Mouse (Mus musculus) embryonic facial prominence, embryonic 15.5 days (tissue): ENCODE measurements around the gene Rab3d. TPM values are rescaled to one million over a fixed set of nuclear protein-coding genes. Genes with fewer than 3 reads are reported as not detected.

ENCODE experiments used
- ATAC-seq: fragments of 200-750 bp; cut with Nextera tagmentation; 2 replicates; pipeline ENCODE4 v1.8.0; 2017; ENCODE audit warnings: low read depth, moderate TSS enrichment; ENCODE audit not compliant: insufficient number of reproducible peaks, low FRiP score, low TSS enrichment
- H3K27ac ChIP-seq: fragments of 300-500 bp; sonication (generic); replicated peaks from 2 replicates; pipeline ENCODE4 v1.5.1; 2015; ENCODE audit warnings: mild to moderate bottlenecking, inconsistent platforms
- H3K27me3 ChIP-seq: fragments of 300-500 bp; sonication (generic); 2 replicates; pipeline ENCODE4 v1.6.1; 2015; ENCODE audit warnings: inconsistent platforms
- H3K36me3 ChIP-seq: fragments of 300-500 bp; sonication (generic); 2 replicates; pipeline ENCODE4 v1.6.1; 2015; ENCODE audit warnings: mild to moderate bottlenecking, inconsistent platforms
- H3K4me1 ChIP-seq: fragments of 300-500 bp; sonication (generic); 2 replicates; pipeline ENCODE4 v1.6.1; 2015; ENCODE audit warnings: inconsistent platforms
- H3K4me2 ChIP-seq: fragments of 300-500 bp; sonication (generic); replicated peaks from 2 replicates; pipeline ENCODE4 v1.6.1; 2015; ENCODE audit warnings: mild to moderate bottlenecking, inconsistent platforms
- H3K4me3 ChIP-seq: fragments of 300-500 bp; sonication (generic); replicated peaks from 2 replicates; pipeline ENCODE4 v1.5.1; 2015; ENCODE audit warnings: mild to moderate bottlenecking, inconsistent platforms
- H3K9ac ChIP-seq: fragments of 300-500 bp; sonication (generic); 2 replicates; pipeline ENCODE4 v1.6.1; 2015; ENCODE audit warnings: inconsistent platforms
- H3K9me3 ChIP-seq: fragments of 300-500 bp; sonication (generic); replicated peaks from 2 replicates; pipeline ENCODE4 v1.6.1; 2016; ENCODE audit warnings: inconsistent platforms
- WGBS: fragments of 180-500 bp; shearing (Covaris S2); methylation state at CpG from one replicate; pipeline ENCODE4 v1.1.7; 2015; 5-methylcytosine and 5-hydroxymethylcytosine counted together
- polyA plus RNA-seq: library from polyadenylated mRNA; unstranded; fragments of >200 nt; fragmentation: Nextera tagmentation; extraction: Ambion mirVana; gene quantifications from 2 replicates; pipeline ENCODE4 v1.2.1, GENCODE M21; 2015

Gene Rab3d
- polyA plus RNA-seq, 1 experiment from 2014 or later, result 43.4 TPM

GRCm38 (mm10) chr9:21938234-21938855, 20.4 kb upstream of the Rab3d start:
- no peak overlapping the region for H3K4me2 ChIP-seq
- H3K9me3 ChIP-seq, result no peaks in the 10 kb centered on the region
- H3K27ac ChIP-seq, result no peak overlapping the region
- no peak overlapping the region for H3K9ac ChIP-seq
- peaks cover under 1% of the 10 kb centered on the region; the same call in 1 of the 2 replicates for H3K27me3 ChIP-seq
- 82% methylated on average over 4 of the region's 4 CpGs for WGBS
- no peak for ATAC-seq
- H3K36me3 ChIP-seq, result 0 out of 2 replicates have a peak, but pooled peaks cover 2% of the 10 kb centered on the region
- peaks cover 16% of the 10 kb centered on the region for H3K4me1 ChIP-seq
- no peak overlapping the region for H3K4me3 ChIP-seq

- peak overlapping the region; percentile 88 for H3K4me2 ChIP-seq
- no peaks in the 10 kb centered on the region for H3K27me3 ChIP-seq
- peaks cover 16% of the 10 kb centered on the region for H3K4me1 ChIP-seq
- no peaks in the 10 kb centered on the region for H3K9me3 ChIP-seq
- H3K27ac ChIP-seq, result no peak overlapping the region
- WGBS, result 70% methylated on average over 4 of the region's 4 CpGs
- ATAC-seq, result no peak
- peak overlapping the region; percentile 67 for H3K4me3 ChIP-seq
- no peak overlapping the region for H3K9ac ChIP-seq
- 0 out of 2 replicates have a peak, but pooled peaks cover 2% of the 10 kb centered on the region for H3K36me3 ChIP-seq
These were observed 19.8 kb upstream of the Rab3d start for GRCm38 (mm10) chr9:21937711-21938175.

- peak within 1 kb of the TSS; percentile 48; the same call in 1 of the 2 replicates for H3K27ac ChIP-seq
- H3K4me3 ChIP-seq, result peak within 1 kb of the TSS; percentile 67
- ATAC-seq, result peak; percentile 95
These were observed 18.9 kb upstream of the Rab3d start, which contains the start of gene Plppr2 for GRCm38 (mm10) chr9:21936692-21937570. Gene Plppr2 (plus strand): TSS chr9:21937033.

GRCm38 (mm10) chr9:21935466-21936131, 17.6 kb upstream of the Rab3d start:
- Histone ChIP-seq H3K4me2 (no peak overlapping the region), H3K27ac (no peak overlapping the region), H3K4me3 (no peak overlapping the region), H3K9ac (no peak overlapping the region), H3K4me1 (peaks cover 16% of the 10 kb centered on the region), H3K36me3 (0 out of 2 replicates have a peak, but pooled peaks cover under 1% of the 10 kb centered on the region), H3K9me3 (no peaks in the 10 kb centered on the region), H3K27me3 (no peaks in the 10 kb centered on the region)
- no peak for ATAC-seq
- WGBS, result 89% methylated on average over 7 of the region's 7 CpGs

More at GRCm38 (mm10) chr9:21936692-21937570, 18.9 kb upstream of the Rab3d start, which contains the start of gene Plppr2:
- peak within 1 kb of the TSS; percentile 88 for H3K4me2 ChIP-seq
- peaks cover 16% of the 10 kb centered on the region for H3K4me1 ChIP-seq
- peak within 1 kb of the TSS; percentile 53 for H3K9ac ChIP-seq
- 3% methylated on average over 43 of the region's 43 CpGs for WGBS
- no peaks in the 10 kb centered on the region for H3K27me3 ChIP-seq
- H3K36me3 ChIP-seq, result 0 out of 2 replicates have a peak, but pooled peaks cover 2% of the 10 kb centered on the region
- H3K9me3 ChIP-seq, result no peaks in the 10 kb centered on the region

GRCm38 (mm10) chr9:21934021-21934420, 16.0 kb upstream of the Rab3d start:
- Histone ChIP-seq H3K9ac (no peak overlapping the region), H3K4me1 (peaks cover 16% of the 10 kb centered on the region), H3K27ac (no peak overlapping the region), H3K4me3 (no peak overlapping the region), H3K9me3 (no peaks in the 10 kb centered on the region), H3K36me3 (no peaks in the 10 kb centered on the region), H3K27me3 (no peaks in the 10 kb centered on the region), H3K4me2 (no peak overlapping the region)
- ATAC-seq, result no peak
- 87% methylated on average over 12 of the region's 12 CpGs for WGBS

GRCm38 (mm10) chr9:21932445-21933137, 14.6 kb upstream of the Rab3d start:
- no peaks in the 10 kb centered on the region for H3K36me3 ChIP-seq
- peaks cover 11% of the 10 kb centered on the region; the same call in 1 of the 2 replicates for H3K4me1 ChIP-seq
- WGBS, result 51% methylated on average over 12 of the region's 12 CpGs
- H3K27ac ChIP-seq, result no peak overlapping the region
- no peak for ATAC-seq
- H3K4me3 ChIP-seq, result no peak overlapping the region
- H3K4me2 ChIP-seq, result no peak overlapping the region
- H3K27me3 ChIP-seq, result no peaks in the 10 kb centered on the region
- H3K9ac ChIP-seq, result no peak overlapping the region
- no peaks in the 10 kb centered on the region for H3K9me3 ChIP-seq

- 49% methylated on average over 2 of the region's 2 CpGs for WGBS
- H3K9ac ChIP-seq, result no peak overlapping the region
These were observed 14.0 kb upstream of the Rab3d start for GRCm38 (mm10) chr9:21932006-21932405.

GRCm38 (mm10) chr9:21929208-21929607, 11.2 kb upstream of the Rab3d start:
- no peak for ATAC-seq
- peaks cover 16% of the 10 kb centered on the region for H3K4me1 ChIP-seq
- H3K27ac ChIP-seq, result no peak overlapping the region
- peaks cover 4% of the 10 kb centered on the region; the same call in 1 of the 2 replicates for H3K36me3 ChIP-seq
- no peak overlapping the region for H3K9ac ChIP-seq
- no peak overlapping the region for H3K4me2 ChIP-seq
- no peaks in the 10 kb centered on the region for H3K27me3 ChIP-seq
- no peak overlapping the region for H3K4me3 ChIP-seq
- 82% methylated on average over 3 of the region's 3 CpGs for WGBS
- H3K9me3 ChIP-seq, result no peaks in the 10 kb centered on the region

More at GRCm38 (mm10) chr9:21932006-21932405, 14.0 kb upstream of the Rab3d start:
- Histone ChIP-seq H3K4me3 (no peak overlapping the region), H3K9me3 (no peaks in the 10 kb centered on the region), H3K36me3 (no peaks in the 10 kb centered on the region), H3K4me2 (no peak overlapping the region), H3K27ac (no peak overlapping the region), H3K4me1 (peaks cover 13% of the 10 kb centered on the region; the same call in 1 of the 2 replicates), H3K27me3 (no peaks in the 10 kb centered on the region)
- ATAC-seq, result no peak

GRCm38 (mm10) chr9:21927208-21927753, 9.3 kb upstream of the Rab3d start, which contains the start of the genes Ccdc159 and Tmem205:
Gene Ccdc159 (plus strand): TSS chr9:21927471.
Gene Tmem205 (minus strand): TSS chr9:21927556.
- peak within 1 kb of the TSS; percentile 49 for H3K27ac ChIP-seq
- H3K27me3 ChIP-seq, result no peaks in the 10 kb centered on the region
- H3K9me3 ChIP-seq, result no peaks in the 10 kb centered on the region
- WGBS, result under 1% methylated on average over 28 of the region's 28 CpGs
- ATAC-seq, result peak; percentile 94
- H3K4me3 ChIP-seq, result peak within 1 kb of the TSS; percentile 54
- peaks cover 21% of the 10 kb centered on the region for H3K4me1 ChIP-seq
- peak within 1 kb of the TSS; percentile 63 for H3K4me2 ChIP-seq
- peak within 1 kb of the TSS; percentile 45 for H3K9ac ChIP-seq
- peaks cover 4% of the 10 kb centered on the region; the same call in 1 of the 2 replicates for H3K36me3 ChIP-seq

- peak overlapping the region; percentile 63 for H3K4me2 ChIP-seq
- H3K27ac ChIP-seq, result peak overlapping the region; percentile 49
- no peak for ATAC-seq
- WGBS, result 2% methylated on average over 6 of the region's 6 CpGs
- peaks cover 21% of the 10 kb centered on the region for H3K4me1 ChIP-seq
- H3K36me3 ChIP-seq, result peaks cover 4% of the 10 kb centered on the region; the same call in 1 of the 2 replicates
- no peaks in the 10 kb centered on the region for H3K9me3 ChIP-seq
- H3K4me3 ChIP-seq, result peak overlapping the region; percentile 54
- no peaks in the 10 kb centered on the region for H3K27me3 ChIP-seq
- peak overlapping the region; percentile 45 for H3K9ac ChIP-seq
These were observed 8.8 kb upstream of the Rab3d start for GRCm38 (mm10) chr9:21926784-21927183.
